Mouse (Mus musculus): ENCODE data around the gene Gal3st4. TPM values are rescaled to one million over a fixed set of nuclear protein-coding genes. Genes with fewer than 3 reads are reported as not detected.

The Gal3st4 gene
- total RNA-seq, 2 experiments from 2014 or later = 3.2 to 3.7 TPM

Other genes with a start within 250 kb of the Gal3st4 start
- gene Smok3c, start 219.6 kb downstream of the Gal3st4 start, total RNA-seq (2021) = not detected
- 10 to 100 TPM; 41.5 to 41.9 TPM for gene Zkscan1, start 187.8 kb downstream of the Gal3st4 start, total RNA-seq (2021)
- gene Zscan21, start 155.9 kb downstream of the Gal3st4 start, total RNA-seq (2021) = 10 to 100 TPM; 14.5 to 15.2 TPM
- 10 to 100 TPM; 14.0 to 14.5 TPM for gene Zfp113, start 117.1 kb downstream of the Gal3st4 start, total RNA-seq (2021)
- gene Cops6, start 111.8 kb downstream of the Gal3st4 start, total RNA-seq (2021) = 100 to 1,000 TPM; 136 to 139 TPM
- gene Ap4m1, start 100.8 kb downstream of the Gal3st4 start, total RNA-seq (2021) = 10 to 100 TPM; 19.3 to 29.6 TPM
- gene Mcm7, start 100.4 kb downstream of the Gal3st4 start, total RNA-seq (2021) = 10 to 100 TPM; 14.5 to 17.4 TPM
- 10 to 100 TPM; 37.9 to 44.4 TPM for gene Taf6, start 85.4 kb downstream of the Gal3st4 start, total RNA-seq (2021)
- gene Cnpy4, start 85.4 kb downstream of the Gal3st4 start, total RNA-seq (2021) = 10 to 100 TPM; 15.0 to 16.8 TPM
- 1 to 10 TPM; 8.2 to 8.6 TPM for gene Mblac1, start 78.5 kb downstream of the Gal3st4 start, total RNA-seq (2021)
- gene Nxpe5, start 46.9 kb downstream of the Gal3st4 start, total RNA-seq (2021) = under 1 TPM in 1 of 2 experiments, not detected in 1; 0.25 TPM
- gene Lamtor4, start 17.4 kb downstream of the Gal3st4 start, total RNA-seq (2021) = 10 to 100 TPM; 54.5 to 58.7 TPM
- gene BC037034, start 8.8 kb downstream of the Gal3st4 start, total RNA-seq (2021) = 10 to 100 TPM; 70.0 to 73.7 TPM
- not detected for gene Gm43720, start 7.1 kb upstream of the Gal3st4 start, total RNA-seq (2021)
- gene Gpc2, start 7.2 kb upstream of the Gal3st4 start, total RNA-seq (2021) = 1 to 10 TPM; 2.1 to 3.1 TPM
- gene Stag3, start 7.4 kb upstream of the Gal3st4 start, total RNA-seq (2021) = 1 to 10 TPM in 1 of 2 experiments, under 1 TPM in 1; 0.77 to 1.3 TPM
- gene Pvrig, start 69.1 kb upstream of the Gal3st4 start, total RNA-seq (2021) = not detected
- gene Zfp157, start 168.6 kb upstream of the Gal3st4 start, total RNA-seq (2021) = 10 to 100 TPM; 25.2 to 26.6 TPM